Mouse (Mus musculus) lung, adult 2 months (tissue): ENCODE measurements around the gene Ppp2r3c.

Experiments
- CTCF ChIP-seq: fragments of 200-500 bp; IDR thresholded peaks from 2 replicates; pipeline ENCODE4 v1.5.1; 2011; ENCODE audit warnings: mild to moderate bottlenecking, low read length, control low read depth; ENCODE audit not compliant: insufficient read depth
- POLR2A ChIP-seq: fragments of 200-500 bp; IDR thresholded peaks from 2 replicates; pipeline ENCODE4 v1.6.1; 2011; ENCODE audit warnings: low read depth, mild to moderate bottlenecking, control low read depth, low read length, borderline replicate concordance; ENCODE audit errors: extremely low read depth

GRCm38 (mm10) chr12:55325702-55326101 is 22.9 kb upstream of the Ppp2r3c start:
- no peak for TF ChIP-seq CTCF
- TF ChIP-seq POLR2A = no peak
